Mouse (Mus musculus): Measurements from ENCODE around the gene Cbx6. TPM values are rescaled to one million over a fixed set of nuclear protein-coding genes. Genes with fewer than 3 reads are reported as not detected.
"Not testable (repeated sequence)": the region's sequence is repeated elsewhere in the genome, so short reads cannot be mapped to it uniquely, and the experiment has no call there.

Cbx6 gene
- polyA plus RNA-seq, 1 experiment from 2014 or later = 54.5 TPM

DNA sequence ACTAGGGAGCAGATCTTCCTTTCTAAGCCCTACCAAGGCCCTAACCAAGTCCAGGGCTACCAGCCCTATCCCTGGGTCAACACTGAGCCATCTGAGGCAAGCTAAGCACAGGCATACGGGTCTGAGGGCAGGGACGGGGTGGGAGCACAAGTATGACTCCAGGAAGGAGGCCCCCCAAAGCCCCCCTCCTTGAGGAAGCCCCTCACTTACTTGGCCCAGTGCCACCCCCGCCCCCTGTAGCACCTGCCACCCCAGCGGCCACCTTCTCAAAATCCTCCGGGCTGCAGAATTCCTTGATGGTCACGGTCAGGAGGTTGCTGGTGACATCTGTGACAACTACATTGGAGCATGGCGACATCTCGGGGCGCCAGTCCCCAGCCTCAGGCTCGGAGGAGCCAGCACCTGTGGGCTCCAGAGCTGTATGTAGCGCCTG, 6.7 kb downstream of the Cbx6 start:
- peaks cover 76% of the 10 kb centered on the region for H3K4me1 ChIP-seq
- H3K4me3 ChIP-seq = no peak overlapping the region
- 0 out of 2 replicates have a peak, but pooled peaks have one; percentile 5 for ATAC-seq (ENCODE audit: low FRiP score, low read depth)
- 91% methylated on average over 11 of the region's 11 CpGs for WGBS
- no peak overlapping the region for H3K27ac ChIP-seq
- H3K4me2 ChIP-seq (replicated peaks) = no peak overlapping the region
- no peaks in the 10 kb centered on the region for H3K27me3 ChIP-seq
- peaks cover 66% of the 10 kb centered on the region for H3K36me3 ChIP-seq
- 0 out of 2 replicates have a peak overlapping the region, but pooled peaks have one; percentile 53 for H3K9ac ChIP-seq
- no peaks in the 10 kb centered on the region for H3K9me3 ChIP-seq

DNA sequence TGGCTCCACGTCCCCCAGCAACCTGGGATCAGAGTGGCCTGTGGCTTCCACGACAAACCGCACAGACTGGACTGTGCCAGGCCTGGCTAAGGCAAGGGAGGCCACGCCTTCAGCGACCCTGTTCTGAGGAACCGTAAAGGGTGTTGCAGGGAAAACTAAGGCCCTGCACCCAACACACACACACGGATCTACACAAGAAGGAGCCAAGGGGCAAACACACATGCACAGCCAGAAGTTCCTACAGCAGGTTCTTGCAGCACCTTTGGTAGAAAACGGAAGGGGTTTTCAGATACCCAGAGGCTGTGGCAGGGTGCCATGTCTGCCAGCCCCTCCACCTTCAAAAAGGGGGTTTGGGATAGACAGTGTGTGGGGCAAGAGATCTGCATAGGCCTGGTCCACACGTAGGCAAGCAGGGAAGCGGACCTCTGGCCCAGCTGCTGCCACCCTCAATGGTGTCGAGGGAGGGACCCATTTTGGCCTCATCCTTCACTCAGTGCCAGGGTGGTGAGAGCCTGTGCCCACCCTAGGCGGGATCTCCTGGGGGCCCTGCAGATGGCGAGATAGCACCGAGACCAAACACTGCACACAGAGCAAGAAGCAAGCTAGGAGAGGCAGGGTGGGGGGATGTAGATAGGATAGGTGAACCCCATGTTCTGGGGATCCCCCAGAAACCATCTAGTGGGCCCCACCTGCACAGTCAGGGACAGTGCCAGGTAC, 7.3 kb downstream of the Cbx6 start:
- Histone ChIP-seq H3K4me3 (no peak overlapping the region), H3K4me1 (peaks cover 76% of the 10 kb centered on the region), H3K4me2 (replicated peaks) (no peak overlapping the region), H3K9me3 (no peaks in the 10 kb centered on the region), H3K27me3 (no peaks in the 10 kb centered on the region), H3K36me3 (peaks cover 71% of the 10 kb centered on the region), H3K9ac (peak overlapping the region; percentile 36), H3K27ac (no peak overlapping the region)
- 0 out of 2 replicates have a peak, but pooled peaks have one; percentile 6 for ATAC-seq (ENCODE audit: low FRiP score, low read depth)
- WGBS = 88% methylated on average over 14 of the region's 14 CpGs

DNA sequence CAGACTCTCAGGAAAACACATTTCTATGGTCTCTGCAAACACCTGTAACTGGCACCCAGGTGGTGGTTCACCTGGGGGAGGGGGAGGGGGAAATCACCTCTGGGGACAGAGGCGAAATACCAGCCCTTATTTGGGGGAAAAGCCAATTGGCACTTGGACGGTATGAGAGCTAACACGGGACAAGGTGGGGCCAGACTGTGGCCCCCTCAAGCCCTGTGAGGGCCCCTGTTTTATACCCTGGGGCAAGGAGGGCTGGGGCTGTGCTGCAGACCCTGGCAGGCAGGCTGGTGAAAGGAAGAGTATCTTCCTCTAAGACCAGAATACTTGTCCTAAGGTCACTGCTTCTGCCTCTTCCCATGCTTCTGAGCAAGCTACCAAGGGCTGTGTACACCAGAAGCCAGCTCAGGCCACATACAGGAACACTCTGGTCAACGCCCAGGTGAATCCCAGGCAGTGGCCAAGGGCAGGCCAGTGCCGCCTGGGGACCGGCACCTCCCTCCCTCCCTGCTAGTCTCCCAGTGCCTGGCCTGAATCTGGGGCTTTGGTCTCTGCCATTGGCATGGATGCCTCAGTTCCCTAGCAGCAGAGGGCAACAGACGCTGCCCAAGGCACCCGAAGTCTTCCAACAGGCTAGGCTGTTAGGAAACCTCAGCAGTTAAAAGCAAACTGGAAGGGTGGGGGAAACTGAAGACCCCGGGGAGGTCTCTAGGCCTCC, 8.1 kb downstream of the Cbx6 start:
- ATAC-seq (ENCODE audit: low FRiP score, low read depth) = no peak
- Histone ChIP-seq H3K27me3 (no peaks in the 10 kb centered on the region), H3K9ac (peak overlapping the region; percentile 36; the same call in 1 of the 2 replicates), H3K9me3 (no peaks in the 10 kb centered on the region), H3K27ac (no peak overlapping the region), H3K36me3 (peaks cover 70% of the 10 kb centered on the region), H3K4me1 (peaks cover 67% of the 10 kb centered on the region), H3K4me3 (no peak overlapping the region), H3K4me2 (replicated peaks) (no peak overlapping the region)
- WGBS = 82% methylated on average over 9 of the region's 9 CpGs

DNA sequence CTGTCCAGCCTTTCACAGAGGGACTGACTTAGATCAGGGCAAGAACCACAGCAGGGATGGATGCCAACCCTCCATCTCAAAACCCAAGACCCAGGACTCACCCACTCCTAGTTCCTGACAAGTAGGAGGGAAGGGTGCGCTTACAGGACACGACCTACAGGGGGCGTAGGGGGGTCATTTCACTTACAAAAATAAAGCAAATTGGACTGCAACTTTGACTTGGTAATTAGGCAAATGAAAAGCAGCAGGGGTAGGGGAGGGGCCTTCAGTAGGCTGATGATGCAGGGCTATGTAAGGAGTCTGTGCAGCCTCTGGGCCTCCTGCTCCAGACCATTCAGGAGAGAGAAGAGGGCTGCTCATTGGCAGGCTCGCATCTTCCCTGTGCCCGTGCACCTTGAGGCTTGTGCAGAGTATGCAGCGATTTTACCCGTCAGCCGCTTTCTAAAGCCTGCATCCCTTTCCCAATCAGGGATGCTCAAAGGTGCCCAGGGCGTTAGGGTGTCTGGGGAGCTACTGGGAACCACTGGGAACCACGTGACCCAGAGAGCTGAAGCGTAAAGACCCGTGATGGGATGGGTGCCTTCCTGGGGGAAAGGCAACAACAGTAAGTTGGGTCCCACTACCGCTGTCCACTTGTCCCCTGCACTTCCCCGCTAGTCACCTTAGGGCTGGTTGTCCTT, 9.2 kb downstream of the Cbx6 start:
- H3K4me1 ChIP-seq = peaks cover 61% of the 10 kb centered on the region

DNA sequence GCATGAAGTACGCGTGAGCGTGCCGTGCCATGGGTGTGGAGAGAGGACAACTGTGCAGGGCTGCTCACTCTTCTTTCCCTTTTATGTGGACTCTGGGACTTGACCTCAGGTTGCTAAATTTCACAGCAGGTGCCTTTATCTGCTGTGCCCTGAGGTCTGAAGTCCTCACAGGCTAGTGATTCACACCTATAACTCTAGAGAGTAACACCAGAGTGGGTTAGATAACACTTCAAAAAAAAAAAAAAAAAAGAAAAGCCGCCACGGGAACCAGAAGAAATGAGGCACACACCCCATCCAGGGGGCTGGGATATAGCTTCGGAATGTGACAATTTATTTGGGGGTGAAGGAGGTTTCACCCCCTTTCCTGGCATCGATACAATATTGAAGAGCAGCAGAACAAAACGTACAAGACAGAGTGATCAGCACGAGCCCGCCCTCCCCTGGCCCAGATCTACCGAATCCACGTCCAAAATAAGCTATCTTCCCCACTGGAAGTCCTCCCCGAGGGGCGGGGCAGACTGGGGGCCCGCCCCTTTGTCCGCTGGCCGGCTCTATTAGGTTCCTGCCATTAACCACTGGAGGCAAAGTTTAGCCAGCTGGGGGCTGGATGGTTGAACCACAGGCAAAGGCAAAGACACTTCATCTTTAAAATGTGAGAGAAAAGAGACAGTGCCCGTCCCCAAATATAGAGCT, 10.8 kb downstream of the Cbx6 start:
- WGBS = 66% methylated on average over 19 of the region's 19 CpGs
- Histone ChIP-seq H3K4me2 (replicated peaks) (no peak overlapping the region), H3K9ac (no peak overlapping the region), H3K4me1 (peaks cover 48% of the 10 kb centered on the region), H3K36me3 (peaks cover 53% of the 10 kb centered on the region), H3K27me3 (no peaks in the 10 kb centered on the region), H3K4me3 (no peak overlapping the region), H3K9me3 (0 out of 2 replicates have a peak, but pooled peaks cover under 1% of the 10 kb centered on the region), H3K27ac (no peak overlapping the region)
- ATAC-seq (ENCODE audit: low FRiP score, low read depth) = no peak

More for the DNA sequence above, 9.2 kb downstream of the Cbx6 start:
- H3K4me2 ChIP-seq (replicated peaks) = no peak overlapping the region
- 65% methylated on average over 14 of the region's 14 CpGs for WGBS
- H3K9me3 ChIP-seq = no peaks in the 10 kb centered on the region
- no peak overlapping the region for H3K4me3 ChIP-seq
- no peak overlapping the region for H3K27ac ChIP-seq
- ATAC-seq (ENCODE audit: low FRiP score, low read depth) = no peak
- H3K9ac ChIP-seq = no peak overlapping the region; the same call in 1 of the 2 replicates
- no peaks in the 10 kb centered on the region for H3K27me3 ChIP-seq
- peaks cover 68% of the 10 kb centered on the region for H3K36me3 ChIP-seq

DNA sequence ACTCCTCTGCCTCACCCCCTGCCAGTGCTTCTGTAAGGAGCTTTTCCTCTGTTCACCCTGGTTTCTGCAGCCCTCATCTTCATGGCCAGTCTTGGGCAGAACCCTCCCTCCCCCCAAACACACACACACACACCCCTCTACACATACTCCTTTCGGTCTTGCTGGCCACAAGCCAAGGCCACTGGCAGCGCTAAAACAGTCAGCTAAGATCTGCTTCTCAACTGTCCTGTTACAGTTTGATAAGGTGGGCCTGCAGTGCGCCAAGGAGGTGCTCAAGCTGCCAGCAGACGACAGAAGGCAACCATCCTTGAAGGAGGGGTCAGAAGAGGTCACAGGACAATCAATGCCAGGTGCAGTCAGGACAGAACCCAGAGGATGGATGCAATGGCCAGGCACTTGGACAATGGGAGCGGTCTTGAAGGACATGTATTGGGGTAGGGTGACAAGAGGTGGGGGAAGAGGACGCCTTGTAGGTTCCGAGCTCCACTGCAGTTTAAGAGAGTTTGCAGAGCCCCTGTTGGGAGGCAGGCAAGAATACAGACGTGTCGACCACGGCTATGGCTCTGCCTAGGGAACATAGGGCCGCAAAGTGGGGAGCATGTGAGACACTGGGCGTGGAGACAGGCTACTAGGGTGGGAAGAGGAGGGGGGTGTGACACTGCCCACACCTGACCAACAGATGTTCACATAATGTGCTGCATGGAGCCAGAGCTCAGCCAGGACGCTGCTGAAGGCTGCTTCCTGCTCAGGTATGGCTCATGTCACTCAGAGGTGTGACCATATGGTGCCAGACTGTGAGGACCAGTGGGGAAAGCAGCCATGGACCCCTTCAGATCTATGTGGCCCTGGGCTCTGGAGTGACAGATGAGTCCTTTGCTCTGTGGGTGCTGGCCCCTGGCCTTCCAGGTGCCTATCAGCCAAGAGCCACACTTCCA, 12.0 kb downstream of the Cbx6 start:
- H3K4me2 ChIP-seq (replicated peaks) = no peak overlapping the region
- 58% methylated on average over 13 of the region's 13 CpGs for WGBS
- H3K36me3 ChIP-seq = peaks cover 41% of the 10 kb centered on the region
- H3K27me3 ChIP-seq = no peaks in the 10 kb centered on the region
- H3K4me1 ChIP-seq = peaks cover 36% of the 10 kb centered on the region
- H3K27ac ChIP-seq = no peak overlapping the region; the same call in 1 of the 2 replicates
- no peak overlapping the region for H3K4me3 ChIP-seq
- H3K9me3 ChIP-seq = peaks cover 5% of the 10 kb centered on the region; the same call in 1 of the 2 replicates
- no peak overlapping the region for H3K9ac ChIP-seq
- ATAC-seq (ENCODE audit: low FRiP score, low read depth) = no peak

DNA sequence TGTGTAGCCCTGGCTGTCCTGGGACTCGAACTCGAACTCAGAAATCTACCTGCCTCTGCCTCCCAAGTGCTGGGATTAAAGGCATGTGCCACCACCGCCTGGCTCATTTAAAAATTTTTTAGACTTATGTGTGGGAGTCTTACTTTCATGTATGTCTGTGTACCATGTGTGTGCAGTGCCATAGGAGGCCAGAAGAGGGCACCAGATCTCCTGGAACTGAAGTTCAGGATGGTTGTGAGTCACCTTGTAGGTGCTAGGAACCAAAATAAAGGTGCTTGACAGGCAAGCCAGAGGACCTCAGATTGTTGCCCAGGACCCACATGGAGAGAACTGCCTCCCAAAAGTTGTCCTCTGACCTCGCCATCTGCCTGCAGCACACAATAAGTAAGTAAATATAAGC, 16.2 kb downstream of the Cbx6 start:
- H3K27ac ChIP-seq = no peak overlapping the region
- H3K4me1 ChIP-seq = 0 out of 2 replicates have a peak, but pooled peaks cover 9% of the 10 kb centered on the region
- peaks cover 15% of the 10 kb centered on the region for H3K36me3 ChIP-seq
- no peak overlapping the region for H3K4me3 ChIP-seq
- H3K27me3 ChIP-seq = no peaks in the 10 kb centered on the region
- ATAC-seq (ENCODE audit: low FRiP score, low read depth) = no peak
- peaks cover 5% of the 10 kb centered on the region; the same call in 1 of the 2 replicates for H3K9me3 ChIP-seq
- no peak overlapping the region for H3K9ac ChIP-seq
- 87% methylated on average over 4 of the region's 4 CpGs for WGBS
- no peak overlapping the region for H3K4me2 ChIP-seq (replicated peaks)

DNA sequence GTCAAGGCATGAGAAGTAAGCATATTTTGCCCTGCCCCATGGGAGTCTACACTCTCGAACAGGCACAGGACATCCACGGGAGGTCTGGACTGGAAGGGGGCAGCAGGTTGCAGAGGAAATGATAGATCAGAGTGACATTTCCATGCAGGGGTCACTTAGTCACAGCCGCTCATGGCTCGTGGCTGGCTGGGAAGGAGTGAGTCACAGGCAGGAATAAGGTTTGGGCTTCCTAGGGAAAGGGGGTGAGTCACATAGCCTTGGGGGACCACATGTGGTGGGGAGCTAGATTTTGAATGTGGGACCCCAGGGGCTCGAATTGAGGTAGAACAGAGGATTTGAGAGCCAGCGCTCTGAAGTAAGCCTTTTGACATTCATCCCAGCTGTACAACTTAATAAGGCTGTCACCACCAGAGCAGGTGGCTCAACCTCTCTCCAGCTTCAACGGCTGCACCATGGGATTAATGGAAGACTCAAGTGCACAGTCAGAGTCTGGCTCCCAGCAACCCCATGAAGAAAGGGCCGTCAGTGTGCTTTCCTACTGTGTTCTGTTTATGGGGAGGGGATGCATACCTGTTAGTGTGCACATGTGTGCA, 20.7 kb downstream of the Cbx6 start:
- Histone ChIP-seq H3K9ac (no peak overlapping the region), H3K27me3 (peaks cover 27% of the 10 kb centered on the region), H3K9me3 (peaks cover 5% of the 10 kb centered on the region; the same call in 1 of the 2 replicates), H3K4me3 (no peak overlapping the region), H3K36me3 (no peaks in the 10 kb centered on the region), H3K4me2 (replicated peaks) (no peak overlapping the region), H3K4me1 (no peaks in the 10 kb centered on the region), H3K27ac (no peak overlapping the region)
- no peak for ATAC-seq (ENCODE audit: low FRiP score, low read depth)
- 45% methylated on average over 8 of the region's 8 CpGs for WGBS

DNA sequence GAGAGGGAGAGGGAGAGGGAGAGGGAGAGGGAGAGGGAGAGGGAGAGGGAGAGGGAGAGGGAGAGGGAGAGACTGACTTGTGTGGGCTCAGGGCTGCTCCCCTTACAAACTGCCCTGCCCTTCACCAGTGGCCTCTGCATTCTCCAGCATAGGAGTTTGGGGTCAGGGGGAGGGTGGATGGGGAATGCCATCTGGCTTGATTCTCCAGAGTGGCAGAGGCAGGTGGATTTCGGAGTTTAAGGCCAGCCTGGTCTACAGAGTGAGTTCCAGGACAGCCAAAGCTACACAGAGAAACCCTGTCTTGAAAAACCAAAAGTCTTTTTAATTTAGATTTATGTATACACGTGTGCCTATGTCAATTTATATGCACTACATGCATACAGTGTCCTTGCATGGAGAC, 21.6 kb downstream of the Cbx6 start:
- H3K36me3 ChIP-seq; H3K27ac ChIP-seq; H3K4me1 ChIP-seq; H3K4me3 ChIP-seq; H3K9me3 ChIP-seq; H3K4me2 ChIP-seq (replicated peaks); H3K9ac ChIP-seq; ATAC-seq (ENCODE audit: low FRiP score, low read depth): not testable (repeated sequence)
- peaks cover 31% of the 10 kb centered on the region for H3K27me3 ChIP-seq
- WGBS = 59% methylated on average over 2 of the region's 2 CpGs

DNA sequence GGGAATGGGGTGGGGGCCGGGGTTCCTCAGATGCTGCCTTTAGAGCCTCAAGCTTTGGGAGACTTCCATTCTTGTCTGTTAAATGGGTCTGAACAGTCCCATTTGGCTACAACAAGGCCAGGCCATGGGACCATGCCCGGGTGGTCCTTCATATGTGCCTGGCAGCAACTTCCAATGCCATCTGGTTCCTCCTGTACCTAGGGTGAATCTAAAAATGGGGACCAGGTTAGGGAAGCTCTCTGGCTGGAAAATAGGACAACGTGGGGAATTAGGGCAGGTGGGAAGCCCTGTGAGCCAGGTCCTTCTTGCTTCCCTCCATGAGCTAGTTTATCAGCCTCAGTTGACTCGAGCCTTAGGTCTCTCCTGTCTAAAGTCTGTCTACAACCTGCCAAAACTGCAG, 23.5 kb downstream of the Cbx6 start:
- H3K4me3 ChIP-seq = no peak overlapping the region
- no peaks in the 10 kb centered on the region; the same call in 1 of the 2 replicates for H3K9me3 ChIP-seq
- ATAC-seq (ENCODE audit: low FRiP score, low read depth) = no peak
- H3K36me3 ChIP-seq = no peaks in the 10 kb centered on the region
- no peaks in the 10 kb centered on the region for H3K4me1 ChIP-seq
- WGBS = 72% methylated on average over 4 of the region's 4 CpGs
- no peak overlapping the region for H3K9ac ChIP-seq
- H3K4me2 ChIP-seq (replicated peaks) = no peak overlapping the region
- no peak overlapping the region for H3K27ac ChIP-seq
- H3K27me3 ChIP-seq = peaks cover 49% of the 10 kb centered on the region
